Mouse (Mus musculus) lung, embryonic 16.5 days (tissue): Measurements from ENCODE around the gene Adamtsl1. TPM values are rescaled to one million over a fixed set of nuclear protein-coding genes. Genes with fewer than 3 reads are reported as not detected.

Experiments used
- ATAC-seq: fragments of 200-750 bp; cut with Nextera tagmentation; 2 replicates; pipeline ENCODE4 v1.8.0; 2017; ENCODE audit warnings: low read depth, mild to moderate bottlenecking, moderate library complexity
- H3K27ac ChIP-seq: fragments of 300-500 bp; sonication (generic); 2 replicates; pipeline ENCODE4 v1.5.1; 2014; ENCODE audit warnings: mild to moderate bottlenecking, control low read depth, low read length
- H3K27me3 ChIP-seq: fragments of 300-500 bp; sonication (generic); 2 replicates; pipeline ENCODE4 v1.6.1; 2014; ENCODE audit warnings: low read depth, low read length, mixed read lengths; ENCODE audit not compliant: control insufficient read depth, insufficient read depth
- H3K36me3 ChIP-seq: fragments of 300-500 bp; sonication (generic); 2 replicates; pipeline ENCODE4 v1.6.1; 2014; ENCODE audit warnings: low read length; ENCODE audit not compliant: control insufficient read depth, insufficient read depth
- H3K4me1 ChIP-seq: fragments of 300-500 bp; sonication (generic); replicated peaks from 2 replicates; pipeline ENCODE4 v1.6.1; 2014; ENCODE audit warnings: low read length, mixed read lengths; ENCODE audit not compliant: control insufficient read depth, insufficient read depth
- H3K4me2 ChIP-seq: fragments of 300-500 bp; sonication (generic); 2 replicates; pipeline ENCODE4 v1.6.1; 2014; ENCODE audit warnings: low read depth, low read length, control low read depth
- H3K4me3 ChIP-seq: fragments of 300-500 bp; sonication (generic); 2 replicates; pipeline ENCODE4 v1.5.1; 2014; ENCODE audit warnings: mild to moderate bottlenecking, low read length, control low read depth
- H3K9ac ChIP-seq: fragments of 300-500 bp; sonication (generic); 2 replicates; pipeline ENCODE4 v1.6.1; 2014; ENCODE audit warnings: low read length, control low read depth
- H3K9me3 ChIP-seq: fragments of 300-500 bp; sonication (generic); 2 replicates; pipeline ENCODE4 v1.6.1; 2016; ENCODE audit warnings: low read length; ENCODE audit not compliant: control insufficient read depth
- WGBS: fragments of 180-500 bp; shearing (Covaris S2); extraction: QIAGEN DNeasy Blood & Tissue Kit; methylation state at CpG from one replicate; pipeline ENCODE4 v1.1.7; 2014; 5-methylcytosine and 5-hydroxymethylcytosine counted together
- polyA plus RNA-seq: library from polyadenylated mRNA; unstranded; fragments of >200 nt; fragmentation: Nextera tagmentation; extraction: Ambion mirVana; gene quantifications from 2 replicates; pipeline ENCODE4 v1.2.1, GENCODE M21; 2015

The Adamtsl1 gene
- 16.9 and 23.0 TPM in 2 replicates for polyA plus RNA-seq

DNA sequence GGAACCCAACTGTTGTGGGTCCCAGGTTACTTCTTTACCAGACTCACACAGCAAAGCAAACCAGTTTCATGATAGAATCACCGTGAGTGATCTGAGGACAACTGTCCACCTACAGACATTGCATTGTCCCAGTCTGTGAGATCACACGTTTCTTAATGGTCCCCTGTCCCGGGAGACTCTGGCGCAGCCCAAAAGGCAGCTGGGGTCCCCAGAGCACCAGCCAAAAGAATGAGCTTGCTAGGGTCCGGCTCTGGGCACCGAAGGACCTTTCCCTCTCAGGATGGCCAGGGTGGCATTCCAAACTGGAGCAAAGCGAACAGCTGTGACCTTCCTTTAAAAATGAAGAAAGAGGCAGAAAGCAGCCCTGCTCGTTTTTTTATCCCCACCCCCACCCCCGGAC, at the start of gene Adamtsl1:
Gene Adamtsl1, plus strand, starts transcription at position 381 of the 400 bp plus-strand sequence.
- peaks cover 2% of the 10 kb centered on the region; the same call in 1 of the 2 replicates for H3K27me3 ChIP-seq
- peaks cover 5% of the 10 kb centered on the region; the same call in 1 of the 2 replicates for H3K4me1 ChIP-seq
- H3K27ac ChIP-seq, result peak within 1 kb of the TSS; percentile 93
- H3K4me3 ChIP-seq, result peak within 1 kb of the TSS; percentile 73
- no peaks in the 10 kb centered on the region for H3K36me3 ChIP-seq
- WGBS, result 2% methylated on average over 9 of the region's 9 CpGs
- H3K4me2 ChIP-seq, result peak within 1 kb of the TSS; percentile 97
- ATAC-seq, result peak; percentile 29
- H3K9me3 ChIP-seq, result no peaks in the 10 kb centered on the region
- H3K9ac ChIP-seq, result peak within 1 kb of the TSS; percentile 73

DNA sequence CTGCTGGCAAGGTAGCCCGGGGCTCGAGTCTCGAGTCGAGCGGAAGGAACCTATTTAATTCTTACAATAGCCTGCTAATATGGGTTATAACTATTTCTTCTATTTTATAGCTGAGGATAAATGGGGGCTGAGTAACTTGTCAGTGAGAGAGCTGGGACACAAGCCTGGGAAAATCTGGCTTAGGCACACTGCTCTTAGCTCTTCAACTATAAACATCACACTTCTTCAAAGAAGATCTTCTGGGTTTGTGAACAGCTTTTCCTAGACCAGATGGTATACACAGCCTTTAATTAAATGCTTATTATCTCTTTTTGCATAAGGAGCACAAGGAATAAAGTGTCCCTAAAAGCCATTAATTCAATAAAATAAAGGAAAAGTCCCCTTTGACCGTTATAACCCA, 30.4 kb upstream of the Adamtsl1 start:
- Histone ChIP-seq H3K9me3 (no peaks in the 10 kb centered on the region), H3K27me3 (no peaks in the 10 kb centered on the region), H3K4me1 (no peaks in the 10 kb centered on the region), H3K36me3 (no peaks in the 10 kb centered on the region), H3K4me3 (no peak overlapping the region), H3K4me2 (no peak overlapping the region), H3K27ac (no peak overlapping the region), H3K9ac (no peak overlapping the region)
- 84% methylated on average over 6 of the region's 6 CpGs for WGBS
- no peak for ATAC-seq

DNA sequence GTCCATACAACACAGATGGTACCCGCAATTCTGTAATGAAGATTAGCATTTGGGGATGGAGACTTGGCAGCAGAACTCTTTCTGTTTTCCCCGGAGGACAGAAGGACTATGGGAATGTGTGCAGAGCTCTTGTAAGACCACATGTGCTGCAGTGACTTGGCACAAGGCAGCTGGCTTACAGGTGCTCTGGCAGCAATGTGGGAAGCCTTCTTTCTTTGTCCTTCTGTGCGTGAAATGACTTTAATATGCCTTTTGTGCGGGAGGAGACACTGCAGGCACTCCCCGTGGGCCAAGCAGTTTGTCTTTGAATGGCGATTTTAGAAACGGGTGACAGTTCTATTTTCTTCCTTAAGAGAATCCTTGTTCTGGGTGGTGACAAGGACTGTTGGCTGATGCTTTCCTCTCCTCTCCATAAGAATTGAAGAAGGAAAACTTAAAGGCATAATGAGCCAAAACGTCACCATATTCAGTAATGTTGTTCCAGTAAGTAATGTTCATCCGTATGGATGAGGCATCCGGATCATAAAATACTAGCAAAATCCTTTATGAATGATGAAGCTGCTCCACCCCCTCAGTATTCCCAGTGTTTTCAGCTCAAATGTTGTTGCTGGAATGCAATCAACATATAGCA, 27.5 kb upstream of the Adamtsl1 start:
- H3K27me3 ChIP-seq, result no peaks in the 10 kb centered on the region
- 75% methylated on average over 10 of the region's 10 CpGs for WGBS
- ATAC-seq, result no peak
- H3K4me3 ChIP-seq, result no peak overlapping the region
- H3K9ac ChIP-seq, result no peak overlapping the region
- H3K4me1 ChIP-seq, result no peaks in the 10 kb centered on the region
- no peaks in the 10 kb centered on the region for H3K9me3 ChIP-seq
- no peak overlapping the region for H3K4me2 ChIP-seq
- no peaks in the 10 kb centered on the region for H3K36me3 ChIP-seq
- H3K27ac ChIP-seq, result no peak overlapping the region

DNA sequence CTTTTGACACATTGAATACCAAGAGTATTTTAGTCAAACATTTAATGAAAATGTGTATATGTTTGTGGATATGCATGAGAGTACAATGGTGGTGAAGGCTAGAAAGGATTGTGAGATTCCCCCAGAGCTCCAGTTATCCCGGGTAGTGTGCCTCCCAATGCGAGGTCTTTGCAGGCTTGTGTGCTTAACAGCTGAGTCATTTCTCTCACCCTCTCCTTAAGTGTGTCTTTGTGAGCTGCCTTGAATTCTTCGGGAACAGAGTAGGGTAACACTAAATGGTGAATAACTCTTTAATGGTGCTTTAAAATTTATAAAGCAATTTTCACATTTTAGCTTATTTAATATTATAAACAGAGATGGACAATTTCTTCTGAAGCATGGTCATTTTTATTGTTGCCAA, 8.3 kb upstream of the Adamtsl1 start:
- Histone ChIP-seq H3K4me2 (no peak overlapping the region), H3K9me3 (no peaks in the 10 kb centered on the region), H3K27me3 (no peaks in the 10 kb centered on the region), H3K4me3 (no peak overlapping the region), H3K27ac (no peak overlapping the region), H3K9ac (no peak overlapping the region), H3K4me1 (peaks cover 3% of the 10 kb centered on the region; the same call in 1 of the 2 replicates), H3K36me3 (no peaks in the 10 kb centered on the region)
- peak; percentile 52; the same call in 1 of the 2 replicates for ATAC-seq
- 29% methylated on average over 3 of the region's 3 CpGs for WGBS

DNA sequence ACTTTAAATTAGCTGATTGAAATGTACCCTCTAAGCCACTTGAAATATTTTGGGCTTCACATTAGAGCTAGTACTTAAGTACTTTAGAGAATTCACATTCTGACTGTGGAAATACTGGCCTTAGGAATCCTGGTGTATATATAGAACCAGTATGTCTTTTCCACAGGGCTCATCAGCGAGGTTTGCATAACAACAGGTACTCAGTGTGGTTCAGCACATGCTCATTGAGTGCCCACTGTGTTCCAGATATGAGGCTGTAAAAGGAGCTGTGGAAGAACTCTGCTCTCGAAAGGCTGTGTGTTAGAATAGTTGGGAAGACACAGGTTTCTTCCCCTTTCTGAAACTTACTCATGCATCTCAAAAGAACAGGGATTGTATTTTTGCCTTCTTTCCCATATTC, 7.0 kb upstream of the Adamtsl1 start:
- Histone ChIP-seq H3K9me3 (no peaks in the 10 kb centered on the region), H3K4me2 (no peak overlapping the region), H3K4me3 (no peak overlapping the region), H3K9ac (no peak overlapping the region), H3K27me3 (no peaks in the 10 kb centered on the region), H3K27ac (no peak overlapping the region), H3K36me3 (no peaks in the 10 kb centered on the region), H3K4me1 (peaks cover 3% of the 10 kb centered on the region; the same call in 1 of the 2 replicates)
- ATAC-seq, result no peak
- WGBS, result 61% methylated on average over 2 of the region's 2 CpGs

DNA sequence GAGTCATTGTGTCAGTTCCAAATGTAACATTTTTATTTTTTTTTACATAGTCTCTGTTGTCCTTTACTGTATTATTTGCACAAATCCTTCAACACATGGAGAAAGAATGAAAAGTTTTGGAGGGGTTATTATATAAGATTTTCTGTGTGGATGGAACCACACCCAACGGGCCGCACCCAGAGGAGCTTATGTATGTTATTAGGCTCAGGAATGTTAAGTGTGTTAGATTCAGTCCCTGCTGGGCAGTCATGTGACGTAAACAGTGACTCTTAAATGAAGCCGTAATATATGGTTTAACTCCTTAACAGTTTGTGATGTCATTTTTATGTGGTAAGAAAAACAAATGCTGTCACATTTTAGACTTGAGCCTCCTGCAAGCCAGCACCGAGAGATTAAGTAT, 6.5 kb upstream of the Adamtsl1 start:
- Histone ChIP-seq H3K27ac (no peak overlapping the region), H3K27me3 (no peaks in the 10 kb centered on the region), H3K4me1 (peaks cover 3% of the 10 kb centered on the region; the same call in 1 of the 2 replicates), H3K4me3 (no peak overlapping the region), H3K36me3 (no peaks in the 10 kb centered on the region), H3K4me2 (no peak overlapping the region), H3K9ac (no peak overlapping the region), H3K9me3 (no peaks in the 10 kb centered on the region)
- 29% methylated on average over 5 of the region's 5 CpGs for WGBS
- ATAC-seq, result peak; percentile 65; the same call in 1 of the 2 replicates

DNA sequence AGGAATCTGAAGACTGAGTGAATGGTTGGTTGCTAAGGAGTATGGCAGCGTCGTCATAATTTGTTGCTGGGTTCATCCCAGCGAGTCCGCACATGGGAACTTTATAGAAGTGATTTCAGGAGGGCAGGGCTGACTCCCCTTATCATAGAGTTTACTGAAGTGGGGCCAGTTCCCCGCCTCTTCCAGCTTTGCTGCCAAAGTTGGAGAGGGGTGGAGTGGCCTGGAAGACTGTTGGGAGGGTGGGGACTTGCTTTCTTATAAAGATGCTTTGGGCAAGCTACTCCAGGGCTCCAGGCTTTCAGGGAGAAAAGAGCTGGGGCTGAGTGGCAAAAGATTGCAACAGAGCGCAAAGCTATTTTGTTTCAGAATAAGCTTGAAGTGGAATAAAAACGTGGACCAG, 684 bp upstream of the Adamtsl1 start:
- peak overlapping the region; percentile 73; the same call in 1 of the 2 replicates for H3K9ac ChIP-seq
- no peaks in the 10 kb centered on the region for H3K9me3 ChIP-seq
- peak overlapping the region; percentile 73 for H3K4me3 ChIP-seq
- H3K4me1 ChIP-seq, result peaks cover 6% of the 10 kb centered on the region; the same call in 1 of the 2 replicates
- peak; percentile 91 for ATAC-seq
- 12% methylated on average over 7 of the region's 7 CpGs for WGBS
- H3K4me2 ChIP-seq, result peak overlapping the region; percentile 97
- peak overlapping the region; percentile 93 for H3K27ac ChIP-seq
- H3K36me3 ChIP-seq, result no peaks in the 10 kb centered on the region
- H3K27me3 ChIP-seq, result peaks cover 2% of the 10 kb centered on the region; the same call in 1 of the 2 replicates

DNA sequence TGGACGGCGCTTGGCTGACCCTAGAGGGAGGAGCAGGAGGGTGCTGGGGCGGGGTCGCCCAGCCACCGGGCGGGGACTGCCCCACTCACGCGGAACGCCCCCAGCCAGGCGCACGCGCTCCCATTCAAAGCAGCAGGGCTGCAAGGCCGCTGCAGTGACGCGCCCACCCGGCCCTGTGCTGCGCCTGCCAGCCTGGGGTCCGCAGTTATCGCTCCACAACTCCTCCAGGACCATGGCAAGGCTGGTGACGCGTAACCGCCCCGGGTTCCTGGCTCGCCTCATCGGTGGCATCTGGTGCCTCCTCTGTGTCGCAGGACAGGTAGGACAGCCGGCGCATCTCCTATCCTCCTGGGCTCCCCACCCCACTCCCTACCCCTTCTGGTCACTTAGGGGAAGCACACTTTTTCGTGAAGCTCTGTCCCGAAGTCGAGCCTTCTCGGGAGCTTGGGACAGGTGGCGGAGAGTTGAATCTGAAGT, 271 bp downstream of the Adamtsl1 start:
- WGBS, result under 1% methylated on average over 31 of the region's 33 CpGs
- Histone ChIP-seq H3K4me2 (peak overlapping the region; percentile 97), H3K9me3 (no peaks in the 10 kb centered on the region), H3K4me3 (peak overlapping the region; percentile 73), H3K4me1 (peaks cover 5% of the 10 kb centered on the region; the same call in 1 of the 2 replicates), H3K9ac (peak overlapping the region; percentile 73), H3K36me3 (no peaks in the 10 kb centered on the region), H3K27me3 (peaks cover 2% of the 10 kb centered on the region; the same call in 1 of the 2 replicates), H3K27ac (peak overlapping the region; percentile 93)
- ATAC-seq, result peak; percentile 95

DNA sequence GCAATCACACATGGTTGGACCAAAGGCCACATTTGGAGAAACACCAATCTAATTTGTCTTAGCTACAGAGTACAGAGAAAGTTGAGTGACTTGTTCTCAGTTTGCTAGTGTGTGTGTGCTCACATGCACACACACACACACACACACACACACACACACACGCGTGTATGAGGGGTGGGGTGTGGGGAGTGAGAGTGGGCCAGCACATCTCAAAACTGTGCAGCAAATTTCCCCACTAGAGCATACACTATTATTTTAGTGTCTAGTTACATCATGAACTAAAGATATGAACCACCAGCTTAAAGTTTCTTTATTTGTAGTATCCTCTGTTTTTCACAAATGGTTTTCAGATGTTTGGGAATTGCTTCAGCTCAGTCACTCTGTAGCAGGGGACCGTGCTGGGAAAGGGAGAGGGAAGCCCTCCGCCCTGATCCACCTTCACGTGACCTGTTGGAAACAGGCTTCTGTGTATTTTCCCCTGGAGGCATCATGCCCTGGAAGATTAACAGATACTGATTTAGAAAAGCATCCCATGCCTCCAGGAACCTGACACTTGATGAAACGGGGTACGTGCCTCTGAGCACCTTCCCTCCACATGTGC, 13.1 kb downstream of the Adamtsl1 start:
- H3K9me3 ChIP-seq, result no peaks in the 10 kb centered on the region
- no peaks in the 10 kb centered on the region for H3K27me3 ChIP-seq
- H3K27ac ChIP-seq, result no peak overlapping the region
- WGBS, result 82% methylated on average over 7 of the region's 7 CpGs
- no peaks in the 10 kb centered on the region for H3K36me3 ChIP-seq
- no peaks in the 10 kb centered on the region for H3K4me1 ChIP-seq
- no peak overlapping the region for H3K4me2 ChIP-seq
- H3K9ac ChIP-seq, result no peak overlapping the region
- no peak overlapping the region for H3K4me3 ChIP-seq
- no peak for ATAC-seq
